ENCODE assay signal across 8 mouse cellular contexts in genomic region chr11:119514967-119515636, GRCm38 (mm10). TPM values are rescaled to one million over a fixed set of nuclear protein-coding genes. Genes with fewer than 3 reads are reported as not detected.
DNase-seq lines count a peak whose midpoint lies in the region; ATAC-seq lines count a peak whose summit lies in the region.

No protein-coding gene starts in this region.

- H3K4me2 ChIP-seq in heart, embryonic 16.5 days (ENCODE audit: low read depth, low read length) = peak overlapping the region; percentile 29

- no peaks in the 10 kb centered on the region for H3K4me1 ChIP-seq in heart, embryonic 16.5 days (ENCODE audit: control insufficient read depth, insufficient read depth, low read length)
- peaks cover 46% of the 10 kb centered on the region for H3K4me1 ChIP-seq in limb, embryonic 10.5 days

- no peak overlapping the region for H3K27ac ChIP-seq in heart, embryonic 16.5 days (ENCODE audit: low read length)
- peak overlapping the region; percentile 57; the same call in 1 of the 2 replicates for H3K27ac ChIP-seq in limb, embryonic 10.5 days

- H3K9me3 ChIP-seq in heart, embryonic 16.5 days (replicated peaks; ENCODE audit: control insufficient read depth, low read length) = no peaks in the 10 kb centered on the region
- H3K9me3 ChIP-seq in limb, embryonic 10.5 days (replicated peaks) = no peaks in the 10 kb centered on the region

- no peak for DNase-seq in heart, postnatal 4 days
- peak; percentile 99 for DNase-seq in cerebellum, postnatal 14 days
- DNase-seq in limb, embryonic 10.5 days (ENCODE audit: low spot score) = peak; percentile 68
- peak; percentile 94 for DNase-seq in retina, postnatal 1 day
- DNase-seq in gastrocnemius, adult 8-10 months (ENCODE audit: low spot score in 2 of 2) = no peak
- no peak for DNase-seq in c-Kit-positive CD71-positive TER-119-positive erythroid progenitor cells, embryonic 14.5 days (ENCODE audit: low spot score)

- no peak overlapping the region; the same call in 1 of the 2 replicates for H3K4me3 ChIP-seq in heart, embryonic 16.5 days (ENCODE audit: low read length)
- peak overlapping the region; percentile 47 for H3K4me3 ChIP-seq in limb, embryonic 10.5 days

- H3K36me3 ChIP-seq in heart, embryonic 16.5 days (ENCODE audit: control insufficient read depth, insufficient read depth) = no peaks in the 10 kb centered on the region
- H3K36me3 ChIP-seq in limb, embryonic 10.5 days = no peaks in the 10 kb centered on the region

- no peak for ATAC-seq in heart, embryonic 16.5 days (replicated peaks; ENCODE audit: extremely low read depth, insufficient read depth, low FRiP score)
- peak; percentile 14; the same call in 1 of the 2 replicates for ATAC-seq in granulocyte monocyte progenitor cell, adult 5-6 weeks (replicated peaks; ENCODE audit: poor library complexity, severe bottlenecking)

- peaks cover 24% of the 10 kb centered on the region for H3K27me3 ChIP-seq in heart, embryonic 16.5 days (ENCODE audit: control insufficient read depth, insufficient read depth, low read length)
- peaks cover 51% of the 10 kb centered on the region for H3K27me3 ChIP-seq in limb, embryonic 10.5 days (ENCODE audit: low read depth, poor library complexity, severe bottlenecking)

- H3K9ac ChIP-seq in heart, embryonic 16.5 days (ENCODE audit: low read length) = no peak overlapping the region

- WGBS in heart, embryonic 16.5 days = 7% methylated on average over 21 of the region's 21 CpGs
- 5% methylated on average over 21 of the region's 21 CpGs for WGBS in limb, embryonic 10.5 days

RNA-seq across cellular contexts. Expression of gene Endov, which starts 24.0 kb away (rescaled TPM):
- polyA plus RNA-seq in heart, embryonic 16.5 days (2015; fragmentation: Nextera tagmentation; extraction: Ambion mirVana) = 9.6 and 11.1 TPM in 2 replicates
- total RNA-seq in heart, postnatal 4 days (2021) = 10 to 100 TPM; 15.7 to 17.4 TPM
- 5.5 and 10.3 TPM in 2 replicates for total RNA-seq in granulocyte monocyte progenitor cell, adult 5-6 weeks (2014; fragmentation: Nextera tagmentation)
- 14.2 and 21.0 TPM in 2 replicates for total RNA-seq in granulocyte monocyte progenitor cell, adult 5-6 weeks (2017)
- 22.7 and 27.2 TPM in 2 replicates for polyA plus RNA-seq in limb, embryonic 10.5 days (2016; fragmentation: Nextera tagmentation; extraction: Ambion mirVana)
- 1 to 10 TPM; 3.8 to 4.9 (median 4.5) TPM for total RNA-seq in gastrocnemius, adult 8-10 months (2022)

RNA-seq across cellular contexts. Expression of gene Nptx1, which starts 32.5 kb away (rescaled TPM):
- 0.69 and 0.74 TPM in 2 replicates for polyA plus RNA-seq in heart, embryonic 16.5 days (2015; fragmentation: Nextera tagmentation; extraction: Ambion mirVana)
- under 1 TPM; 0.50 to 0.74 TPM for total RNA-seq in heart, postnatal 4 days (2021)
- not detected in 2 replicates for total RNA-seq in granulocyte monocyte progenitor cell, adult 5-6 weeks (2014; fragmentation: Nextera tagmentation)
- not detected in 2 replicates for total RNA-seq in granulocyte monocyte progenitor cell, adult 5-6 weeks (2017)
- 0.25 and 0.36 TPM in 2 replicates for polyA plus RNA-seq in limb, embryonic 10.5 days (2016; fragmentation: Nextera tagmentation; extraction: Ambion mirVana)
- under 1 TPM in 1 of 4 experiments, not detected in 3; 0.07 TPM for total RNA-seq in gastrocnemius, adult 8-10 months (2022)

Comparison
In these comparisons a context has a peak if more than half of its experiments do, and no peak if none do; other contexts are left out.
1. DNase-seq: peak in cerebellum, postnatal 14 days (2 of 2), limb, embryonic 10.5 days (single experiment) and retina, postnatal 1 day (single experiment); none in heart, postnatal 4 days (single experiment), gastrocnemius, adult 8-10 months (0 of 2) and c-Kit-positive CD71-positive TER-119-positive erythroid progenitor cells, embryonic 14.5 days (single experiment).